Mouse (Mus musculus) kidney, adult 9 months (tissue): ENCODE results near the gene Gm47996.
A peak's percentile ranks its signal among the peaks of the same experiment; 100 is the strongest.

ENCODE experiments used
- DNase-seq: peaks from one replicate; pipeline ENCODE4 v3.0.0; 2022

Gm47996 gene

DNA sequence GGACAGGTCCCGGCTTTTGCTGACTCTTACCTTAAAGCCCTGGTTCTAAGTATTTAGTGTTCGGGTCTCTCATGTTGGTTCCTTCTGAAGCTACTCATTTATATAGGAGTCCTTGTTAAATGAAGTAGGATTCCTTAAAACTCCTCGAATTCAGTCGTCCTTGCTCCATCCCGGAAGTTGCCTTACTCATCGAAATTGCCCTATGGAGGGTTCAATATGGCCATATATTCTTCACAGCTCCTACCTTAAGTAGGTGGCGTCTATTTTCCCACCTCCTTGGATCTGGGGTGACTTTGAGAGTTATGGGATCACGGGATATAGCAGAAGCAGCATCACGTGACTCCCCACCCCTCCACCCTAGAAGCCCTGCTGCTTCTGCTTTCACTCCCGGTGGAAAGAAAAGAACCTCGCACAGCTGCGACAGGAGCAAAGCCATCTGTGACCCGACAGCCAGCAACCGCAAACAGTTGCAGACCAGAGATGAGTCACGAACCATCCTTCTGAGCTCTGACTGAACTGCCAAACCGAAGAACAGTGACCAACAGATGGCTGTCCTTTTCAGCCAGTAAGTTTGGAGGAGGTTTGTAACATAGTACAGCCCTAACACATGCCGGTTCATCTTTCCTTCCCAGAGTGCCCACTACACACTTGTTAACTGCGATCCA, 40.7 kb downstream of the Gm47996 start:
- peak; percentile 37 for DNase-seq

DNA sequence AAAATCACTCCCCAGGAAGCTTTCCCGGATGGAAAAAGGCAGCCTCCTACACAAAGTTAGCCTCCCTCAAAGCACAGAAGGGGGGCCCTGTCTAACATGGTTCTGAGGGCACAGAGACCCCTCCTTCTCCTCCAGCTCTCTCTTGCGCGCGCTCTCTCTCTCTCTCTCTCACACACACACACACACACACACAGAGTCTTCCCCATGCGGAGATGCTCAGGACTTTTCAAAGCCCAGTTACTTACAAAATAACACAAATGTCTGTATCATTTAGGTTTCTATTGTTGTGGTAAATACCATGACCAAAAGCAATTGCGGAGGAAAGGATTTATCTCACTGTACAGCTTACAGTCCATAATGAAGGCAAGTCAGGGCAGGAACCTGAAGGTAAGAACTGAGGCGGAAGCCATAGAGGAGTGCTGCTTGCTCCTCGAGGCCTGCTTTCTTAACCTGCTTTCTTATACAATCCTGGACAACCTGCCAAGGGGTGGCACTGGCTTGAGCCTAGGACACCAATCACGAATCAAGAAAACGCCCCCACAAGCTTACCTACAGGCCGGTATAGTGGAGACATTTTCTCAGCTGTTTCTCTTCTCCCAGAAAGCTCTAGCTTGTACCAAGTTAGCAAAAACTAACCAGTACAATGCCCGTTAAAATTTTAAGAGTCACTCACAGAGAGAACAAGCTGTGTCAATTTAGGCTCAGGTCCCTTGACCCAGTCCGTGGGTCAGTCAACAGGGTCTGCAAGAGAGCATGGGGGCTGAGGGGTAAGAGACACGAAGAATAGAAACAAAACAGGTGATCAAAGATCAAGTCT, 41.5 kb downstream of the Gm47996 start:
- DNase-seq, result no peak

DNA sequence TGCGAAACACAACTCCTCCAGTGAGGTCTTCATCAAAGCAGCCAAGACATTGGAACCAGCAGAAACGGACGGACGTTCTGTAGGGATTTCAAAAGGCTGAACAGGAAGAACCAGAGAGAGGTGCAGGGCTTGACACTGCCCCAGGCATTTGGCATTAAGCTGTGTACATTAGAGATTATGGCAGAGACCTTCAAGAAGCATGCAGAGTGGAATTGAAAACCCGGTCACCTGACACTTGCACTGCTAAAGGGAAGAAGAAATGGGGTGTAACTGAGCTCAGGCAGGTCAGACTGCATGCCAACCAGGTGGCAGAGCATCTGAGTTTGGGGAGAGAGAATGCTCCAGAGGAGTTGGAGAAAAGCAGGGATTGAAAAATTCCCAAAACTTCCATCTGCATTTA, 45.5 kb downstream of the Gm47996 start:
- no peak for DNase-seq

GRCm38 (mm10) chr1:151258090-151258954, 48.4 kb downstream of the Gm47996 start:
- no peak for DNase-seq

- DNase-seq, result no peak
Measured at GRCm38 (mm10) chr1:151259061-151259460, 49.1 kb downstream of the Gm47996 start.
